Mouse (Mus musculus) thymus, adult 2 months (tissue): Measurements from ENCODE around the gene Phox2b. TPM values are rescaled to one million over a fixed set of nuclear protein-coding genes. Genes with fewer than 3 reads are reported as not detected.

Experiments
- DNase-seq: peaks from one replicate; pipeline ENCODE4 v3.0.0; 2021
- H3K27ac ChIP-seq: fragments of 200-500 bp; 2 replicates; pipeline ENCODE4 v1.5.1; 2012; ENCODE audit warnings: low read length, control low read depth; ENCODE audit not compliant: control insufficient read depth, insufficient read depth
- H3K27me3 ChIP-seq: fragments of 200-500 bp; 2 replicates; pipeline ENCODE4 v1.6.1; 2012; ENCODE audit warnings: mild to moderate bottlenecking, low read length, moderate library complexity, mixed read lengths; ENCODE audit not compliant: control insufficient read depth, insufficient read depth
- H3K36me3 ChIP-seq: fragments of 200-500 bp; 2 replicates; pipeline ENCODE4 v1.6.1; 2012; ENCODE audit warnings: mild to moderate bottlenecking, low read length, moderate library complexity; ENCODE audit not compliant: control insufficient read depth, insufficient read depth
- H3K4me1 ChIP-seq: fragments of 200-500 bp; replicated peaks from 2 replicates; pipeline ENCODE4 v1.6.1; 2012; ENCODE audit warnings: low read length; ENCODE audit not compliant: control insufficient read depth, insufficient read depth
- H3K4me3 ChIP-seq: fragments of 200-500 bp; 2 replicates; pipeline ENCODE4 v1.5.1; 2012; ENCODE audit warnings: mild to moderate bottlenecking, low read length, control low read depth, moderate library complexity; ENCODE audit not compliant: control insufficient read depth, insufficient read depth
- CTCF ChIP-seq: fragments of 200-500 bp; IDR thresholded peaks from 2 replicates; pipeline ENCODE4 v1.5.1; 2012; ENCODE audit warnings: mild to moderate bottlenecking, control low read depth, low read length, moderate library complexity, borderline replicate concordance; ENCODE audit not compliant: control insufficient read depth, poor library complexity, insufficient read depth; ENCODE audit errors: extremely low read depth
- POLR2A ChIP-seq: fragments of 200-500 bp; IDR thresholded peaks from 2 replicates; pipeline ENCODE4 v1.6.1; 2012; ENCODE audit warnings: mild to moderate bottlenecking, low read length, control low read depth, moderate library complexity; ENCODE audit not compliant: control insufficient read depth, poor library complexity, insufficient read depth; ENCODE audit errors: extremely low read depth
- WGBS: fragments of 180-500 bp; shearing (Covaris S2); methylation state at CpG from one replicate; pipeline ENCODE4 v1.1.7; 2018; 5-methylcytosine and 5-hydroxymethylcytosine counted together
- polyA plus RNA-seq: library from polyadenylated mRNA; depleted of rRNA; stranded (reverse); fragments of >200 nt; gene quantifications from 2 replicates; pipeline ENCODE4 v1.2.3, GENCODE M21; 2012

Phox2b gene
- polyA plus RNA-seq, 1 experiment = not detected

- no peak overlapping the region for H3K4me3 ChIP-seq
- no peaks in the 10 kb centered on the region for H3K36me3 ChIP-seq
- no peak overlapping the region for H3K27ac ChIP-seq
- H3K27me3 ChIP-seq = peaks cover 4% of the 10 kb centered on the region; the same call in 1 of the 2 replicates
- 85% methylated on average over 2 of the region's 2 CpGs for WGBS
- no peak for DNase-seq
- H3K4me1 ChIP-seq = no peaks in the 10 kb centered on the region
- no peak for TF ChIP-seq CTCF
- TF ChIP-seq POLR2A = no peak
Measured at GRCm38 (mm10) chr5:67106261-67106660, 7.2 kb upstream of the Phox2b start.

GRCm38 (mm10) chr5:67103016-67103415 lies 3.9 kb upstream of the Phox2b start:
- Histone ChIP-seq H3K4me3 (no peak overlapping the region), H3K27me3 (peaks cover 17% of the 10 kb centered on the region), H3K27ac (no peak overlapping the region), H3K4me1 (no peaks in the 10 kb centered on the region), H3K36me3 (no peaks in the 10 kb centered on the region)
- no peak for TF ChIP-seq POLR2A
- no peak for DNase-seq
- WGBS = 16% methylated on average over 3 of the region's 3 CpGs

- 15% methylated on average over 28 of the region's 28 CpGs for WGBS
- Histone ChIP-seq H3K4me3 (no peak overlapping the region), H3K4me1 (no peaks in the 10 kb centered on the region), H3K27ac (no peak overlapping the region), H3K27me3 (peaks cover 21% of the 10 kb centered on the region), H3K36me3 (no peaks in the 10 kb centered on the region)
- no peak for TF ChIP-seq CTCF
- TF ChIP-seq POLR2A = no peak
- DNase-seq = no peak
Measured at GRCm38 (mm10) chr5:67101793-67102600, 2.9 kb upstream of the Phox2b start.

- Histone ChIP-seq H3K27me3 (peaks cover 21% of the 10 kb centered on the region), H3K36me3 (no peaks in the 10 kb centered on the region), H3K4me3 (no peak overlapping the region), H3K4me1 (no peaks in the 10 kb centered on the region), H3K27ac (no peak overlapping the region)
- TF ChIP-seq POLR2A (no peak), CTCF (no peak)
- DNase-seq = no peak
- 17% methylated on average over 9 of the region's 9 CpGs for WGBS
Measured at GRCm38 (mm10) chr5:67101395-67101760, 2.3 kb upstream of the Phox2b start.

GRCm38 (mm10) chr5:67100564-67101394 lies 1.7 kb upstream of the Phox2b start:
- no peaks in the 10 kb centered on the region for H3K36me3 ChIP-seq
- no peak overlapping the region for H3K27ac ChIP-seq
- peaks cover 21% of the 10 kb centered on the region for H3K27me3 ChIP-seq
- no peak for TF ChIP-seq CTCF
- no peak for TF ChIP-seq POLR2A
- no peaks in the 10 kb centered on the region for H3K4me1 ChIP-seq
- no peak for DNase-seq
- no peak overlapping the region for H3K4me3 ChIP-seq
- WGBS = 13% methylated on average over 34 of the region's 34 CpGs

DNA sequence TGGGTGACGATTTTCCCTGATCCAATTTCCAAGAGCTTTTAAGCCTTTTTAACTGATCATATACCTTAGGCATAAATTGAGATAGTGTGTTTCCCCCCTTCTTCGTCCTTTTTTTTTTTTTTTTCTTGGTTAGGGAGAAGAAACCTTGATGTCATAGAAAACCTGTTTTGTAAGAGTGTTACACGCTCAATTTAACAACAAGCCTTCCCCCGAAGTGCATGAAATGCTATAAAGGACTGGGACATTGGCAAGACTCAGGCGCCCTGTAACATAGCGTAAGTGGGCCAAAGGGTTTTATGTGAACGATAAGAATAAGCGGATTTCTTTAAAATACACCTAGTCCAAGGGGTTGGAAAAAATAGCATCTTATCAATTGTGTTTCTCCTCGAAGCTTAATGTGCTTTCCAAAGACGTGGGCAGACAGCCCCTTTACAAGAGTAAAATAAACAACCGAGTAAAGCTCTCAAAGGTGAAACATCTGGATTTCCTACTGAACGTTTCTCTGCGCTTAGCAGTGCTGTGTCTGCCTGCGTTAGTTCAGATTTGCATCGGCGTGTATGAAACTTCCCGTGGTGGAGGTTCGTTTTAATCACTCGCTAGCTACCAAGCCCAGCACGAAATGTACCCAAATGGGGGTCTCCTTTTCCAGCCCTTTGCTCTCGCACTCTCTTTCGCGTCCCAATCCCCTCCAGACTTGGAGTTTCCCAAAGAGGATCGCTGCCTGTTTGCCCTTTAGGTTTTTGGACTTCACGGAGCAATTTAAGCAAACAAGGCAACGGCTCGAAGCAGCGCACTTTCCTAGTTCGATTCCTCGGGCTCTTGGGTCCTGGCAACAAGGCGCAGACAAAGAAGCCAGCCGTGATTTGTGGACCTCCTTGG lies 531 bp upstream of the Phox2b start:
- H3K27me3 ChIP-seq = peaks cover 24% of the 10 kb centered on the region

More for the DNA sequence above, 531 bp upstream of the Phox2b start:
- TF ChIP-seq CTCF = no peak
- no peak for TF ChIP-seq POLR2A
- Histone ChIP-seq H3K36me3 (no peaks in the 10 kb centered on the region), H3K27ac (no peak overlapping the region), H3K4me3 (no peak overlapping the region), H3K4me1 (no peaks in the 10 kb centered on the region)
- no peak for DNase-seq
- 11% methylated on average over 32 of the region's 32 CpGs for WGBS
